ENCODE assay signal across 25 mouse cellular contexts in genomic region chr1:84203494-84203893, GRCm38 (mm10).
DNase-seq lines count a peak whose midpoint lies in the region; ATAC-seq lines count a peak whose summit lies in the region.
"Had no signal": no experiment of that assay in that cellular context is flagged by ENCODE, and none has a peak within 500 bp of the region (broad histone marks: within the 10 kb centered on the region; RNA-seq: fewer than 3 reads in every experiment).

No protein-coding gene starts in this region.

- intact Hi-C loops in left cerebral cortex, postnatal 10 days (cut with DNase I) = no loop called here

- ATAC-seq in frontal cortex, adult (ENCODE audit: low TSS enrichment) = peak; percentile 98
- ATAC-seq in common myeloid progenitor, adult 5-6 weeks (replicated peaks; ENCODE audit: low read depth, poor library complexity, severe bottlenecking) = peak; percentile 90
- peak; percentile 87 for ATAC-seq in megakaryocyte progenitor cell, adult 5-6 weeks (replicated peaks; ENCODE audit: poor library complexity)
- ATAC-seq: forebrain, embryonic 13.5 days; intestine, embryonic 16.5 days; midbrain, embryonic 16.5 days had no signal

- DNase-seq in frontal cortex, postnatal 14 days (ENCODE audit: low spot score in 2 of 2) = no peak
- DNase-seq in left cerebral cortex, adult 9 months (ENCODE audit: low spot score in 2 of 2) = peak; percentile 20 to 61
- no peak for DNase-seq in left cerebral cortex, postnatal 10 days (ENCODE audit: extremely low spot score in 1 of 2, low spot score in 2 of 2)
- no peak for DNase-seq in T-cell, adult 2 months (ENCODE audit: low spot score)
- no peak for DNase-seq in kidney, adult 11 months
- DNase-seq: adrenal gland, adult 8-10 months; cerebellum, adult 11-12 months; cerebellum, adult 9-11 months; gastrocnemius, postnatal 14 days; heart, adult 11 months; kidney, adult 9 months; kidney, postnatal 10 days; layer of hippocampus, postnatal 36 days; liver; lung, adult 2 months; lung, postnatal 10 days; right cerebral cortex, postnatal 14 days; thymus, adult 2 months; thymus, postnatal 36 days had no signal

Comparison
In these comparisons a context has a peak if more than half of its experiments do, and no peak if none do; other contexts are left out.
1. DNase-seq: peak in left cerebral cortex, adult 9 months (2 of 2); none in frontal cortex, postnatal 14 days (0 of 2), left cerebral cortex, postnatal 10 days (0 of 2), T-cell, adult 2 months (single experiment) and kidney, adult 11 months (single experiment).
2. Peak in every context shown above with its lines, with median percentiles within 50 percentile points of each other: ATAC-seq.